Mouse (Mus musculus): ENCODE data around the gene Apbb2.
"Not testable (repeated sequence)": the region's sequence is repeated elsewhere in the genome, so short reads cannot be mapped to it uniquely, and the experiment has no call there.

DNA sequence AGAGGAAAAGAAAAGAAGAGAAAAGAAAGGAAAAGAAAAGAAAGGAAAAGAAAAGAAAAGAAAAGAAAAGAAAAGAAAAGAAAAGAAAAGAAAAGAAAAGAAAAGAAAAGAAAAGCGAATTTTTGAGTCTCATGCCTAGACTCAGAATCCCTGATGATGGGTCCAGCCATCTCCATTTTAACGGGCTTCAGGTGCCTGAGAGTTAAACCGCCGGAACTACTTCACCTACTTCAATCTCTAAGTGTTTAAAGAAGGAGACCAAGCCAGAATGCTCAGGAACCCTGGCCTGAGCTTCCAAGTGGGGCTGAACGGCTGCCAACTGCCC, 359.2 kb downstream of the Apbb2 start:
- TF ChIP-seq POLR2A, EP300 (IDR thresholded peaks at IDR 0.05; ENCODE audit: insufficient read depth, low read depth, low read length): not testable (repeated sequence)
